Mouse (Mus musculus) spleen, adult 18-20 months (tissue): ENCODE measurements around the gene Gm36210.

Experiments
- DNase-seq, 2 experiments: peaks; one replicate each; pipeline ENCODE4 v3.0.0; 2022; ENCODE audit warnings: mixed read lengths in 2 of 2

Gm36210 gene

GRCm38 (mm10) chr7:4906466-4906950, at the start of gene Gm36210:
Gene Gm36210, minus strand, starts transcription at chr7:4906516.
- no peak for DNase-seq

GRCm38 (mm10) chr7:4953815-4954445, 47.6 kb upstream of the Gm36210 start:
- no peak for DNase-seq

- DNase-seq, result no peak
Observed at GRCm38 (mm10) chr7:4950561-4951342, 44.4 kb upstream of the Gm36210 start.

DNA sequence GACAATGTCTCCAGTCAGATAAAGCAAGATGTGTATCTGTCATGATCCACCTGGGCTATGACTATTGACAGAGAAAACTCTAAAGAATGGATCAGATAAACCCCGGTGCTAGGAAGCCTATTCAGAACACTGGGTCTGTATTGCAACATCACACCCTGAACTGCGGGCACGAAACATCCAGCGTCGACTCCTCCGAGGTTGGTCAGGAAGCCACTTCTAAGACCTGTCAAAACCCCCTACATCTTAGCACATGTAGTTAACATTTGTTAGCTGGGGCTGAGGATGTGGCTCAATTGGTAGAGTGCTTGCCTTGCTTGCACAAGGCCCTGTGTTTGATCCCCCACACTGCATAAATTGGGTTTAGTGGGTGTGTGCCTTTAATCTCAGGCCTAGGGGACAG, 42.1 kb upstream of the Gm36210 start:
- no peak for DNase-seq

DNA sequence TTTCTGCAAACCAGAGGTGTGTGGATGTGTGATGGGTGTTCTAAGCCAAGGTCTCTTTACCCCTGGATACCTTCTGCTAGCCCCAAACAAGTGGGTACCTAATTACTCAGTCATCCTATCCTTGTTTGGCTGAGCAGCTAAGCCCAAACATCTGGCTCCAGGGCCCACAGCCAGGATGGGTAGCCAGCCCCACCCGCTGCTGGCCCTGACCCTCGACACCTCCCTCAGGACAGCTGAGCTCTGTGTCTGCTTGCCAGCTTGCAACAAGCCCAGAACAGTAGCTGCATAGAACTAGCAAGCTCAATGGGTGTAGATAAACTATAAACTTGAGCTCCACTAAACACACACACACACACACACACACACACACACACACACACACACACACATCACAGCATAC, 41.5 kb upstream of the Gm36210 start:
- no peak for DNase-seq

DNA sequence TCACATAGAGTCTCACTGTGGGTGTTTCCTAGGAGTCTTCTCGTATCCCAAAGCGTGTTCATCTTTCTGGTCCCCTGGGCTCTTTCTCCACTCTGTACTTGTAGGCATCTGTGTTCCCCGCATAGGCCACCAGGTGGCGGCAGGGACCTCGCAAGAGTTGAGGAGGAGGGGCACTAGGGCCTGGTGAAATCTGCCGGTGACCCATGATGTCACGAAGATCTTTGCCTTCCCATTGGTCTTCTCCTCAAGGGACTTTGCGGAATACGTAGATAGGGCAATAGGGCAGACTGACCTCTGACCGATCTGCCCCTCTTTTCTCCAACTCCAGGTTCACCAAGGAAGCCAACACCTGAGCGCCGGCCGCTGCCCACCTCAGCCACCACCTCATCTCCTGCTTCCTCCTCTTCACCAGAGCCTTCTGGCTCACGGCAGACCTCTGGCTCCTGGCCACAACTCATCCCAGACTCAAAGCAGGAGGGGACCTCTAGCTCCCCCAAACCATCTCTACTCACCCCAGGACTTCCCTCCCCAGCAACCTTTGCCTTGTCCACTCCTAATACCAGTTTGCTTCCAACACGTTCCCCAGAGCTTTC, 37.0 kb upstream of the Gm36210 start:
- DNase-seq, result peak; percentile 91 to 98

DNA sequence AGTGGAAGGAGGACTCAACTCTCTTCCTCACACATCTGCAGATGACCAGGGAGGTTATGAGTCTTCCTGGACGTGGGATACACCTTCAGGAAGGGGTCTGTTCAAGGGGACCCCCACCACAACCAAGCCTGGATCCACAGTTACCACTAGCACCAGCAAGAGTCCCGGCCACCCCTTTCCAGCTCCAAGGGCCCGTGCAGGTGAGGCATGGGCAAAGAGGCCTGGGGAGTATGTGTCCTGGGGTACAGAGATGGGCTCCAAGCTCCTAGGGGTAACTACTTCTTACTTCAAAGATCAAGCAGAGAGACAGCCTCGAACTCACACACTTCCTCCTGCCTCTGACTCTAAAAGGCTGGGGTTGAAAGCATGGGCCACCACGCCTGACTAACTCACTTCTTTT, 36.4 kb upstream of the Gm36210 start:
- no peak for DNase-seq

- DNase-seq, result peak; percentile 68 to 87
Observed at GRCm38 (mm10) chr7:4940068-4940479, 33.8 kb upstream of the Gm36210 start.

DNA sequence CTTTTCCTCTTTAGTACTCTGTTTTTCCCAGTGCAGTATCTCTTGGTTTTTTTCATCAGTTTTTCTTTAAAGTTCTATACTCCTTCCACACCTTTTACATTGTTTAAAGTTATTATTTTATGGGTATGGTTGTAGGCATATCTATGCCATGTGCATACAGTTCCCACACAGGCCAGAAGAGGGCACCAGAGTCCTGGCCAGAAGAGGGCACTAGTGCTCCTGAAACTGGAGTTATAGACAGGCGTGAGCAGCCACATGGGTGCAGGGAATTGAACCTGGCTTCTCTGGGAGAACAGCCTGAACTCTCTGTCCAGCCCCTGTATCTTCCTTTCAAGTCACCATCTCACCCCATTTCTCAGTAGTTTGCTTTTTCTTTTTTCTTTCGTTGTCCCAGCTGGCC, 32.1 kb upstream of the Gm36210 start:
- DNase-seq, result peak; percentile 55 to 80

- no peak for DNase-seq
Observed at GRCm38 (mm10) chr7:4937392-4937791, 31.1 kb upstream of the Gm36210 start.

DNA sequence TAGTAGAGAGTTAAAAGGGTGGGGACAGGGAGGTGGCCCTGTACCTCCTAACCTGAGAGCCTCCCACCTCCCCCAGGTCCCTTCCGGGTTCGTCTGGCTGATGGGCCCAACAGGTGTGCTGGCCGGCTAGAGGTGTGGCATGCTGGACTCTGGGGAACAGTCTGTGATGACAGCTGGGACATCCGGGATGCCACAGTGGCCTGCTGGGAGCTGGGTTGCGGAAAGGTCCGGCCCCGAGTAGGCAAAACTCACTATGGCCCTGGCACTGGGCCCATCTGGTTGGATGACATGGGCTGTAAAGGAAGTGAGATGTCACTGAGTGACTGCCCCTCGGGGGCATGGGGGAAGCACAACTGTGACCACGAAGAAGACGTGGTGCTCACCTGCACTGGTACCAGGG, 30.5 kb upstream of the Gm36210 start:
- no peak for DNase-seq

DNA sequence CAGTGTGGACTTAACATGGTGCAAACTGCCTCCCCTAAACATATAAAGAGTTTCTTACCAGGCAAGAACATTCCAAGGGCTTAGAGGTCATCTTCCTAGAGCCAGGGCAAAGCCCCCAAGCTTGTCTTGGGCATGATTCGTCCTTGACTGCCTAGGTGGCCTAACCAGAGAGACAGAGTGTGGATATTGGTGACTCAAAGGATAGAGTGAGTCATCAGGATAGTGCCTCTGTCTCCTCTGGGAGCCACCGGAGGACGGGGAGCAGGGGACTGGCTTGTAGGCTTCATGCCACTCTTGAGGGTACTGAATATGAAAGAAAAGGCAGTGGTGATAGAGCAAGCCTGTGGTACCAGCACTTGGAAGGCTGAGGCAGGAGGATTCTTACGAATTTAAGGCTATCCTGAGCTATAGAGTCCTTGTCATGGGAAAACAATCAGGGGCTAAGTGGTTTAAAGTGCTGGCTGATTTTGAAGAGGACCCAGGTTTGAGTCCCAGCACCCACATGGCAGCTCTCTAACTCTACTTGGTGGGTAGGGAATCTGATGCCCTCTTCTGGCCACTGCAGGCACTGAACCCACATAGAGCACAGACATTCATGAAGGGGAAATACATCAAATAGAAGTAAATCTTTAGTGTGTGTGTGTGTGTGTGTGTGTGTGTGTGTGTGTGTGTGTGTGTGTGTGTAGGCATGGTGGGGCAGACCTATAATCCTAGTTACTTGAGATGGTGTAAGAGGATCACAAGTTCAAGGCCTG, 28.0 kb upstream of the Gm36210 start:
- no peak for DNase-seq

DNA sequence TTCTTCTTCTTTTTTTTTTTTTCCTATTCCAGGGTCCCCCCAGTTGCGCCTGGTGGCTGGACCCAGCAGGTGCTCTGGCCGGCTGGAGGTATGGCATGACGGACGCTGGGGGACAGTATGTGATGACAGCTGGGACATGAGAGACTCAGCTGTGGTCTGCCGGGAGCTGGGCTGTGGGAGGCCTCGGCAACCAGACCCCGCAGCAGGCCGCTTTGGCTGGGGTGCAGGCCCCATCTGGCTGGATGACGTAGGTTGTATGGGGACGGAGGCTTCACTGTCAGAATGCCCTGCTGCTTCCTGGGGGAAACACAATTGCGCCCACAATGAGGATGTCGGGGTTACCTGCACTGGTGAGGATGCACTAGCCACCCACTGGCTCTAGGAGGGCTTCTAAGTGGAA, 26.8 kb upstream of the Gm36210 start:
- DNase-seq, result no peak

DNA sequence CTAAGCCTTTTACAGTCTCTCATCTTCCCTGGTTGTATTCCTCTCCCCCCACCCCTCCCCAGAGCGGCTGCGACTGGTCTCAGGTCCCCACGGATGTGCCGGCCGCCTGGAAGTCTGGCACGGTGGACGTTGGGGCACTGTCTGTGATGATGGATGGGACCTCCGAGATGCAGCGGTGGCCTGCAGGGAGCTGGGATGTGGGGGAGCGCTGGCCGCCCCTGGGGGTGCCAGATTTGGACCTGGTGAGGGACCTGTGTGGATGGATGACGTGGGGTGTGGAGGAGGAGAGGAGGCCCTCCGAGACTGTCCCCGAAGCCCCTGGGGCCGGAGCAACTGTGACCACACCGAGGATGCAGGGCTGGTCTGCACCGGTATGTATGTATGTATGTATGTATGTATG, 22.0 kb upstream of the Gm36210 start:
- DNase-seq, result no peak

DNA sequence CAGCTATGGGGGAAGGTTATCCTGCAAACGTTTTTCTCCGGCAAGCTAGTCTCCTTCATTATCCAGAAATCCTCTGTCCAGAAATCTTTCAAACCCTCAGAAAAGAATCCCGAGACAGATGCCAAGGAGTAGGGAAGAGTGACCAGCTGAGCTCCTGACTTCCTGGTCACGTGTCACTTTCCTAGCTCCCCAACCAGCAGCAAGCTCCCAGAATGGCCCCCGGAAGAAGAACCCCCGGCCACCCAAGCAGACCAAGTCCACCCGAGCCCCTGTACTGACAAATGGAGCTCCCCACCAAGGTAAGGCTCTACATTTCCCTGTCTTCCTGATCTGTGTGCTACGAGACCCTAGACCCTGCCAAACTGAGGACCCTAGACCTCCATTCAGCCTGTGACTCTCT, 21.4 kb upstream of the Gm36210 start:
- no peak for DNase-seq

DNA sequence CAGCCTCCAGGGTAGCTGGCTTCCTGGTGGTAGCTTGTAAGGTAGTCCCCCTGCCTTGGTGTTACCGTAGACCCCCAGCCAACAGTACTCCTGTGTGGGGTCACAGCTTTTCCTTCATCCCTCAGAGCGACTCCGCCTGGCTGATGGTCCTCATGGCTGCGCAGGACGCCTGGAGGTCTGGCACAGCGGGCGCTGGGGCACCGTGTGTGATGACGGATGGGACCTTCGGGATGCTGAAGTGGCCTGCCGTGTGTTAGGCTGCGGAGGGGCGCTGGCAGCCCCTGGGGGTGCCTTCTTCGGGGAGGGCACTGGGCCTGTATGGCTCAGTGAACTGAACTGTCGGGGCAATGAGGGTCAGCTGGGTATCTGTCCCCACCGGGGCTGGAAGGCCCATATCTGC, 20.5 kb upstream of the Gm36210 start:
- DNase-seq, result no peak

- no peak for DNase-seq
Observed at GRCm38 (mm10) chr7:4925441-4926381, 19.4 kb upstream of the Gm36210 start, which contains the start of gene Ssc5d. Gene Ssc5d, plus strand, starts transcription at chr7:4925785.

GRCm38 (mm10) chr7:4924891-4925301, 18.6 kb upstream of the Gm36210 start:
- DNase-seq, result no peak

GRCm38 (mm10) chr7:4924483-4924882, 18.2 kb upstream of the Gm36210 start:
- DNase-seq, result no peak

- DNase-seq, result peak in 1 of 2 experiments; percentile 29
Observed at GRCm38 (mm10) chr7:4923586-4924364, 17.5 kb upstream of the Gm36210 start.

DNA sequence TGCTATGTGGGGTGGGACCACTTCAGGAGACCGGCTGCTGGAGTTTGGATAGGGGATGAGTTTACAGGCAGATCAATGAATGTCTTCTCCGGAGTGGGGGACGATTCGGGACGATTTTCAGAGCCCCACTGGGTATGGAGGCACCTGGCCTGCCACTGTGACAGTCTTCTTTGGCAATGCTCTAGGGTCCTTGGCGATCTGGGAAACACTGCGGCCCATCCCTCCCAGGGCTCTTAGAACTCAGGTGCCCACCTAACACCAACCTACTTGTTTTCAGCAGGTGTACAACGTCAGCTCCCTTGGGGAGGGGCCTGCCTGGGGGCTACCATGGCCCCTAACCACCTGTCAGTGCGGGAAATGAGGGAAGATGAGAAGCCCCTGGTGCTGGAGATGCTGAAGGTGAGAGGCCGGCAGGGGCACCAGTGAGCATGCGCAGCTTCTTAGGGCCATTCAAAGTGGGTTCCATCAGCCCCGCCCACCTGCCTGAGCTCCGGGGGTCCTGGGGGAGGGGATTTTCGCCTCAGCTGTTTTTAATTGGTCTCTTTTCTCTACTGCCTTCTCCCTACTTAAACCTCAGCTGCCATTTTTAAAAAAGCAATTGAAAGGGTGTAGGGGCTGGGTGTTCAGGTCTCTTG, 16.7 kb upstream of the Gm36210 start:
- DNase-seq, result no peak
